Mouse (Mus musculus) MEL (cell line): Measurements from ENCODE around the gene Hrh2. TPM values are rescaled to one million over a fixed set of nuclear protein-coding genes. Genes with fewer than 3 reads are reported as not detected.

Experiments used
- DNase-seq: peaks from one replicate; pipeline ENCODE4 v3.0.0; 2011; ENCODE audit warnings: low read depth, low spot score
- H3K27ac ChIP-seq: 2 replicates; pipeline ENCODE4 v1.5.1; 2012; ENCODE audit warnings: low read depth, mild to moderate bottlenecking, control low read depth, low read length, moderate library complexity; ENCODE audit not compliant: control insufficient read depth
- H3K27me3 ChIP-seq, 2 experiments: fragments of 150-350 bp in 1 of 2; sonication (generic) in 1 of 2; 2 replicates each; pipeline ENCODE4 v1.6.1; 2012; ENCODE audit warnings: low read length in 2 of 2, mild to moderate bottlenecking in 2 of 2, improper control_type of control experiment in 1 of 2, moderate library complexity in 1 of 2; ENCODE audit not compliant: insufficient read depth in 2 of 2, control insufficient read depth in 1 of 2
- H3K36me3 ChIP-seq, 2 experiments: 2 replicates each; pipeline ENCODE4 v1.6.1; 2012 to 2014; ENCODE audit warnings: low read length in 2 of 2, improper control_type of control experiment in 1 of 2, inconsistent platforms in 1 of 2, mild to moderate bottlenecking in 1 of 2; ENCODE audit not compliant: insufficient read depth in 2 of 2, control insufficient read depth in 1 of 2
- H3K4me1 ChIP-seq, 2 experiments: fragments of 150-350 bp in 1 of 2; sonication (generic) in 1 of 2; 2 replicates each; pipeline ENCODE4 v1.6.1; 2012; ENCODE audit warnings: low read length in 2 of 2, improper control_type of control experiment in 1 of 2, mild to moderate bottlenecking in 1 of 2; ENCODE audit not compliant: insufficient read depth in 2 of 2, control insufficient read depth in 1 of 2
- H3K4me3 ChIP-seq, 2 experiments: fragments of 150-350 bp in 1 of 2; sonication (generic) in 1 of 2; 2 replicates each; pipeline ENCODE4 v1.5.1; 2012; ENCODE audit warnings: low read depth in 2 of 2, low read length in 2 of 2, mild to moderate bottlenecking in 2 of 2, moderate library complexity in 2 of 2, control low read depth in 1 of 2, improper control_type of control experiment in 1 of 2; ENCODE audit not compliant: control insufficient read depth in 1 of 2, insufficient read depth in 1 of 2
- H3K79me2 ChIP-seq: 2 replicates; pipeline ENCODE4 v1.6.1; 2012; ENCODE audit warnings: mild to moderate bottlenecking, low read length, moderate library complexity; ENCODE audit not compliant: control insufficient read depth, poor library complexity, insufficient read depth
- H3K9ac ChIP-seq: 2 replicates; pipeline ENCODE4 v1.6.1; 2012; ENCODE audit warnings: low read depth, mild to moderate bottlenecking, control low read depth, low read length, moderate library complexity; ENCODE audit not compliant: control insufficient read depth, poor library complexity, severe bottlenecking
- H3K9me3 ChIP-seq: fragments of 150-350 bp; sonication (generic); replicated peaks from 2 replicates; pipeline ENCODE4 v1.6.1; 2012; ENCODE audit warnings: mild to moderate bottlenecking, low read length, improper control_type of control experiment, moderate library complexity; ENCODE audit not compliant: insufficient read depth
- BHLHE40 ChIP-seq: IDR thresholded peaks from 2 replicates; pipeline ENCODE4 v1.6.1; 2012; ENCODE audit warnings: low read depth, mild to moderate bottlenecking, inconsistent platforms, low read length, improper control_type of control experiment, borderline replicate concordance
- ELF1 ChIP-seq: IDR thresholded peaks from 2 replicates; pipeline ENCODE4 v1.6.1; 2014; ENCODE audit warnings: low read depth, mild to moderate bottlenecking, inconsistent platforms, low read length, improper control_type of control experiment, moderate library complexity
- EP300 ChIP-seq, 2 experiments: IDR thresholded peaks; 2 replicates each; pipeline ENCODE4 v1.6.1; 2011; ENCODE audit warnings: improper control_type of control experiment in 2 of 2, low read length in 2 of 2, low read depth in 1 of 2, mild to moderate bottlenecking in 1 of 2
- GATA1 ChIP-seq: IDR thresholded peaks from 2 replicates; pipeline ENCODE4 v1.6.1; 2011; ENCODE audit warnings: low read depth, low read length, improper control_type of control experiment
- HCFC1 ChIP-seq: IDR thresholded peaks from 2 replicates; pipeline ENCODE4 v1.6.1; 2012; ENCODE audit warnings: low read depth, mild to moderate bottlenecking, inconsistent platforms, low read length, improper control_type of control experiment, moderate library complexity
- JUND ChIP-seq: IDR thresholded peaks from 2 replicates; pipeline ENCODE4 v1.6.1; 2011; ENCODE audit warnings: low read depth, mild to moderate bottlenecking, improper control_type of control experiment, low read length
- MAFK ChIP-seq: IDR thresholded peaks from 2 replicates; pipeline ENCODE4 v1.6.1; 2011; ENCODE audit warnings: low read depth, mild to moderate bottlenecking, low read length, improper control_type of control experiment, borderline replicate concordance
- MAX ChIP-seq: IDR thresholded peaks from 2 replicates; pipeline ENCODE4 v1.6.1; 2011; ENCODE audit warnings: low read length, improper control_type of control experiment
- MEF2A ChIP-seq: IDR thresholded peaks from 2 replicates; pipeline ENCODE4 v1.6.1; 2014; ENCODE audit warnings: low read depth, mild to moderate bottlenecking, inconsistent platforms, low read length, improper control_type of control experiment; ENCODE audit not compliant: poor library complexity, insufficient replicate concordance, severe bottlenecking; ENCODE audit errors: extremely low read depth
- MXI1 ChIP-seq: IDR thresholded peaks from 2 replicates; pipeline ENCODE4 v1.6.1; 2011; ENCODE audit warnings: mild to moderate bottlenecking, low read depth, low read length, improper control_type of control experiment
- MYB ChIP-seq: IDR thresholded peaks from 2 replicates; pipeline ENCODE4 v1.6.1; 2011; ENCODE audit warnings: mild to moderate bottlenecking, low read depth, low read length, improper control_type of control experiment
- MYC ChIP-seq: IDR thresholded peaks from 2 replicates; pipeline ENCODE4 v1.6.1; 2011; ENCODE audit warnings: low read depth, mild to moderate bottlenecking, low read length, improper control_type of control experiment, moderate library complexity
- NELFE ChIP-seq: IDR thresholded peaks from 2 replicates; pipeline ENCODE4 v1.6.1; 2011; ENCODE audit warnings: low read depth, low read length, improper control_type of control experiment
- NRF1 ChIP-seq: IDR thresholded peaks from 2 replicates; pipeline ENCODE4 v1.6.1; 2014; ENCODE audit warnings: low read depth, mild to moderate bottlenecking, inconsistent platforms, low read length, improper control_type of control experiment, moderate library complexity; ENCODE audit not compliant: poor library complexity, insufficient read depth, severe bottlenecking
- POLR2A ChIP-seq, 2 experiments: IDR thresholded peaks; 2 replicates each; pipeline ENCODE4 v1.6.1; 2011 to 2012; ENCODE audit warnings: low read length in 2 of 2, mild to moderate bottlenecking in 2 of 2, control low read depth in 1 of 2, improper control_type of control experiment in 1 of 2, low read depth in 1 of 2, moderate library complexity in 1 of 2; ENCODE audit not compliant: control insufficient read depth in 1 of 2, insufficient read depth in 1 of 2, poor library complexity in 1 of 2
- POLR2AphosphoS2 ChIP-seq: IDR thresholded peaks from 2 replicates; pipeline ENCODE4 v1.6.1; 2011; ENCODE audit warnings: low read length, improper control_type of control experiment
- POLR2AphosphoS5 ChIP-seq: IDR thresholded peaks from 2 replicates; pipeline ENCODE4 v1.6.1; 2012; ENCODE audit warnings: low read depth, borderline replicate concordance, mild to moderate bottlenecking, inconsistent platforms, low read length, moderate library complexity, mixed read lengths
- RAD21 ChIP-seq: IDR thresholded peaks from 2 replicates; pipeline ENCODE4 v1.6.1; 2011; ENCODE audit warnings: mild to moderate bottlenecking, low read depth, low read length, improper control_type of control experiment
- RCOR1 ChIP-seq: IDR thresholded peaks from 2 replicates; pipeline ENCODE4 v1.6.1; 2012; ENCODE audit warnings: low read depth, mild to moderate bottlenecking, inconsistent platforms, low read length, improper control_type of control experiment
- SIN3A ChIP-seq: IDR thresholded peaks from 2 replicates; pipeline ENCODE4 v1.6.1; 2012; ENCODE audit warnings: low read length, improper control_type of control experiment, inconsistent platforms
- SMC3 ChIP-seq: IDR thresholded peaks from 2 replicates; pipeline ENCODE4 v1.6.1; 2011; ENCODE audit warnings: low read depth, low read length, improper control_type of control experiment
- TAL1 ChIP-seq: IDR thresholded peaks from 2 replicates; pipeline ENCODE4 v1.6.1; 2012; ENCODE audit warnings: mild to moderate bottlenecking, inconsistent platforms, low read length, moderate library complexity, mixed read lengths
- TCF12 ChIP-seq: IDR thresholded peaks from 2 replicates; pipeline ENCODE4 v1.6.1; 2014; ENCODE audit warnings: low read depth, mild to moderate bottlenecking, inconsistent platforms, low read length, improper control_type of control experiment, moderate library complexity
- UBTF ChIP-seq: IDR thresholded peaks from 2 replicates; pipeline ENCODE4 v1.6.1; 2012; ENCODE audit warnings: low read depth, mild to moderate bottlenecking, inconsistent platforms, low read length, improper control_type of control experiment, moderate library complexity, borderline replicate concordance; ENCODE audit not compliant: insufficient read depth
- USF1 ChIP-seq: IDR thresholded peaks from 2 replicates; pipeline ENCODE4 v1.6.1; 2014; ENCODE audit warnings: low read depth, mild to moderate bottlenecking, inconsistent platforms, low read length, improper control_type of control experiment, moderate library complexity
- USF2 ChIP-seq, 2 experiments: IDR thresholded peaks; 2 replicates each; pipeline ENCODE4 v1.6.1; 2011 to 2012; ENCODE audit warnings: improper control_type of control experiment in 2 of 2, low read length in 2 of 2, borderline replicate concordance in 1 of 2, inconsistent platforms in 1 of 2, low read depth in 1 of 2, mild to moderate bottlenecking in 1 of 2; ENCODE audit not compliant: insufficient read depth in 1 of 2
- ZC3H11A ChIP-seq: IDR thresholded peaks from 2 replicates; pipeline ENCODE4 v1.6.1; 2012; ENCODE audit warnings: low read depth, mild to moderate bottlenecking, inconsistent platforms, low read length, improper control_type of control experiment
- ZKSCAN1 ChIP-seq: IDR thresholded peaks from 2 replicates; pipeline ENCODE4 v1.6.1; 2012; ENCODE audit warnings: low read depth, mild to moderate bottlenecking, inconsistent platforms, low read length, improper control_type of control experiment, moderate library complexity
- ZNF384 ChIP-seq: IDR thresholded peaks from 2 replicates; pipeline ENCODE4 v1.6.1; 2012; ENCODE audit warnings: low read depth, mild to moderate bottlenecking, inconsistent platforms, low read length, improper control_type of control experiment
- polyA plus RNA-seq, 2 experiments: library from polyadenylated mRNA; stranded (reverse) in 1 of 2; unstranded in 1 of 2; fragments of >175 nt in 1 of 2; fragments of >200 nt in 1 of 2; gene quantifications; 2 replicates each; pipeline versions ENCODE4 v1.2.1 to v1.2.4; 2012; ENCODE audit warnings: low replicate concordance in 2 of 2, low read depth in 1 of 2; ENCODE audit not compliant: insufficient read length in 2 of 2, insufficient read depth in 1 of 2, missing spikeins in 1 of 2
- total RNA-seq: library from RNA; depleted of rRNA; stranded (reverse); fragments of 300-350 nt; gene quantifications from 2 replicates; pipeline ENCODE4 v1.2.3, GENCODE M21; 2012

The Hrh2 gene
- total and polyA plus RNA-seq, 3 experiments, result 0.07 TPM; not detected in 2

- TF ChIP-seq MAFK, result no peak
- TF ChIP-seq POLR2AphosphoS2, result no peak
- TF ChIP-seq ZKSCAN1, result no peak
- no peak for TF ChIP-seq SMC3
- TF ChIP-seq RAD21, result no peak
- no peak for TF ChIP-seq POLR2AphosphoS5
- no peak for TF ChIP-seq SIN3A
- TF ChIP-seq BHLHE40, result peak; percentile 44; the same call in 1 of the 2 replicates
- TF ChIP-seq JUND, result no peak
- peak; percentile 55; the same call in 1 of the 2 replicates for TF ChIP-seq GATA1
- no peak for TF ChIP-seq ELF1
- TF ChIP-seq MYC, result no peak
- peak; percentile 56; the same call in 1 of the 2 replicates for TF ChIP-seq TAL1
- no peak for TF ChIP-seq POLR2A (IDR thresholded peaks at IDR 0.05; ENCODE audit: control insufficient read depth in 1 of 2, insufficient read depth in 1 of 2, low read depth in 1 of 2, low read length in 2 of 2, poor library complexity in 1 of 2)
- peak in 1 of 2 experiments; percentile 56; a peak in 2 of 4 replicates for TF ChIP-seq EP300 (IDR thresholded peaks at IDR 0.05; ENCODE audit: low read depth in 1 of 2, low read length in 2 of 2)
- no peak for TF ChIP-seq USF1
- no peak for TF ChIP-seq USF2 (IDR thresholded peaks at IDR 0.05; ENCODE audit: borderline replicate concordance in 1 of 2, insufficient read depth in 1 of 2, low read depth in 1 of 2, low read length in 2 of 2)
- no peak for TF ChIP-seq ZNF384
Observed at GRCm38 (mm10) chr13:54189896-54190295, 2.0 kb upstream of the Hrh2 start (continued).

DNA sequence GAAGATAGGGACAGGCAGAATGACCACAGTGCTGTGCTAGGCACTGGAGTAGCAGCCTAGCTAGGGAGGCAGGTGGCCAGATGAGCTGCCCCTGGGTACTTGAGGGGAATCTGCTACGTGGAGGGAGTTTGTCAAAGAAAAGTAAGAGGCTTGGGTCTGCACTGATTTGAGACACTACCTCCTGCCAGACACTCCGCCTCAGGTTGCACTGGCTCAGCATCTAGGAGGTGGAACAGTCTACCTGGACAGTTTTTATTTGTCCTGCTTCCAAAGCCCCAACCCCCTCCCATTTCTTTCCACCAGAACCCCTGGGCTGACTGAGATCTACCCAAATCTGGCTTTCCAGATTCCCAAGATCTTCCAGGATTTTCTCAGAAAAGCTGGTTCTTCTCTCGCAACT, 748 bp upstream of the Hrh2 start:
- TF ChIP-seq MYB, result no peak
- TF ChIP-seq NELFE, result no peak
- no peak for TF ChIP-seq RCOR1
- no peak for TF ChIP-seq UBTF
- TF ChIP-seq TCF12, result no peak
- TF ChIP-seq HCFC1, result no peak
- no peak for TF ChIP-seq MEF2A
- no peak for TF ChIP-seq MXI1
- no peak for TF ChIP-seq POLR2AphosphoS5
- no peak for TF ChIP-seq ZC3H11A
- no peak for TF ChIP-seq MAX
- TF ChIP-seq RAD21, result no peak
- no peak for TF ChIP-seq POLR2A (IDR thresholded peaks at IDR 0.05; ENCODE audit: control insufficient read depth in 1 of 2, insufficient read depth in 1 of 2, low read depth in 1 of 2, low read length in 2 of 2, poor library complexity in 1 of 2)
- no peak for TF ChIP-seq ZKSCAN1
- TF ChIP-seq NRF1, result no peak
- Histone ChIP-seq H3K27me3 (no peaks in the 10 kb centered on the region), H3K36me3 (peaks cover 0 to 16% of the 10 kb centered on the region in 2 experiments; a peak in 2 of 4 replicates)

More for the DNA sequence above, 748 bp upstream of the Hrh2 start:
- Histone ChIP-seq H3K4me3 (no peak overlapping the region), H3K4me1 (peaks cover 7 to 45% of the 10 kb centered on the region in 2 experiments; a peak in 3 of 4 replicates), H3K9me3 (no peaks in the 10 kb centered on the region), H3K27ac (no peak overlapping the region), H3K9ac (no peak overlapping the region), H3K79me2 (no peaks in the 10 kb centered on the region)
- DNase-seq, result no peak
